Mouse (Mus musculus) hindbrain, embryonic 14.5 days (tissue): Measurements from ENCODE around the gene Chd8. TPM values are rescaled to one million over a fixed set of nuclear protein-coding genes. Genes with fewer than 3 reads are reported as not detected.

Experiments
- ATAC-seq: fragments of 200-750 bp; cut with Nextera tagmentation; 2 replicates; pipeline ENCODE4 v1.8.0; 2017; ENCODE audit warnings: moderate number of reproducible peaks, mild to moderate bottlenecking, moderate TSS enrichment, moderate library complexity; ENCODE audit not compliant: low FRiP score
- DNase-seq: peaks from one replicate; pipeline ENCODE4 v3.0.0-alpha.2; 2015; ENCODE audit warnings: low spot score
- H3K27ac ChIP-seq: fragments of 300-500 bp; sonication (generic); 2 replicates; pipeline ENCODE4 v1.5.1; 2014; ENCODE audit warnings: mild to moderate bottlenecking, moderate library complexity
- H3K27me3 ChIP-seq: fragments of 300-500 bp; sonication (generic); 2 replicates; pipeline ENCODE4 v1.6.1; 2014; ENCODE audit warnings: mild to moderate bottlenecking, low read length, mixed read lengths; ENCODE audit not compliant: control insufficient read depth, insufficient read depth
- H3K36me3 ChIP-seq: fragments of 300-500 bp; sonication (generic); replicated peaks from 2 replicates; pipeline ENCODE4 v1.6.1; 2014; ENCODE audit not compliant: control insufficient read depth, insufficient read depth
- H3K4me1 ChIP-seq: fragments of 300-500 bp; sonication (generic); replicated peaks from 2 replicates; pipeline ENCODE4 v1.6.1; 2014; ENCODE audit warnings: antibody characterized with exemption, low read length, mixed read lengths; ENCODE audit not compliant: control insufficient read depth, insufficient read depth
- H3K4me2 ChIP-seq: fragments of 300-500 bp; sonication (generic); replicated peaks from 2 replicates; pipeline ENCODE4 v1.6.1; 2014; ENCODE audit warnings: mild to moderate bottlenecking, moderate library complexity
- H3K4me3 ChIP-seq: fragments of 300-500 bp; sonication (generic); replicated peaks from 2 replicates; pipeline ENCODE4 v1.5.1; 2014; ENCODE audit warnings: mild to moderate bottlenecking, low read length
- H3K9ac ChIP-seq: fragments of 300-500 bp; sonication (generic); 2 replicates; pipeline ENCODE4 v1.6.1; 2014
- H3K9me3 ChIP-seq: fragments of 300-500 bp; sonication (generic); 2 replicates; pipeline ENCODE4 v1.6.1; 2016; ENCODE audit warnings: low read length; ENCODE audit not compliant: control insufficient read depth
- WGBS: fragments of 180-500 bp; shearing (Covaris S2); extraction: QIAGEN DNeasy Blood & Tissue Kit; methylation state at CpG from one replicate; pipeline ENCODE4 v1.1.7; 2014; 5-methylcytosine and 5-hydroxymethylcytosine counted together
- polyA plus RNA-seq: library from polyadenylated mRNA; unstranded; fragments of >200 nt; fragmentation: Nextera tagmentation; extraction: Ambion mirVana; gene quantifications from 2 replicates; pipeline ENCODE4 v1.2.1, GENCODE M21; 2014

Gene Chd8
- polyA plus RNA-seq, 1 experiment from 2014 or later, result 47.3 TPM

DNA sequence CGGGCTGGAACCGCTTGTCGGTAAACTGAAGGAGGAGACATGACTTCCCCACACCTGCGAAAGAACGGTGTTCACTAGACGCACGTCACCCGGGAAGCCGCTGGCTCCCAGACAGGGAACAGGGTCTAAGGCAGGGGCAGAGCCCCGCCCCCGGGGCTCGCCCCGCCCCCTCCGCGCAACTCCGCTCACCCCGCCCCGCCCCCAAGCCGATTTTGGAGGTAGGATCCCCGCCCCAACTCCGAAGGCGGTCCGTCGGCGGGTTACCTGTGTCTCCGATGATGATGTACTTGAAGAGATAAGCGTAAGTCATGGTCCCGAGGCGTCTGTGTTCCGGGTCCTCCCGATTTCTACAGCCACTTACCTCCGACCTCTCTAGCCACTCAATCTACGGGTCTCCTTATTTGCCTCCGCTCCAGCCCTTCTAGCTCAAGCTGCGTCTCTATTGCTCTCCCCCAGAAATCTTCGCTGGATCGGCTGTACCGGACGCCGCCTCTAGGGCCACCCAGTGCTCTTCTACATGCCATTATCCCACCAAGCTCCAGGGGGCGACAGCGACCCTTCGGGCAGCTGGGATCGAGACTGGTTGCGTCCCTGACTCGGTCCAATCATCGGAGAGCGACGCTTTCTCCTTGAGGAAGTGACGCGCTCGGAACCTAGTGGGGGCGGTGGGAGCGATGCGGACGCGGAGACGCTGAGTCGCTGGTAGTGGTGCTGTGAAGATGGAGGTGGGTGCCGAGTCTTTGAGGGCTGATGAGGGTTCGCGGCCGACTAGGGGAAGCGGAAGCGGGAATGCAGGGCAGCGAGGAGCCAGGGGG lies 21.6 kb upstream of the Chd8 start, which contains the start of the genes Tox4 and Rab2b:
Gene Tox4, plus strand, starts transcription at position 215 of the 815 bp plus-strand sequence.
Gene Rab2b, minus strand, starts transcription at position 614 of the 815 bp plus-strand sequence.
- peaks cover 22% of the 10 kb centered on the region for H3K36me3 ChIP-seq
- 2% methylated on average over 66 of the region's 66 CpGs for WGBS
- no peaks in the 10 kb centered on the region for H3K27me3 ChIP-seq
- peak within 1 kb of the TSS; percentile 85 for H3K27ac ChIP-seq
- H3K4me2 ChIP-seq, result peak within 1 kb of the TSS; percentile 64
- H3K9ac ChIP-seq, result peak within 1 kb of the TSS; percentile 75
- peak; percentile 98 for ATAC-seq
- H3K9me3 ChIP-seq, result no peaks in the 10 kb centered on the region
- peak; percentile 99 for DNase-seq
- H3K4me1 ChIP-seq, result peaks cover 8% of the 10 kb centered on the region
- H3K4me3 ChIP-seq, result peak within 1 kb of the TSS; percentile 64

DNA sequence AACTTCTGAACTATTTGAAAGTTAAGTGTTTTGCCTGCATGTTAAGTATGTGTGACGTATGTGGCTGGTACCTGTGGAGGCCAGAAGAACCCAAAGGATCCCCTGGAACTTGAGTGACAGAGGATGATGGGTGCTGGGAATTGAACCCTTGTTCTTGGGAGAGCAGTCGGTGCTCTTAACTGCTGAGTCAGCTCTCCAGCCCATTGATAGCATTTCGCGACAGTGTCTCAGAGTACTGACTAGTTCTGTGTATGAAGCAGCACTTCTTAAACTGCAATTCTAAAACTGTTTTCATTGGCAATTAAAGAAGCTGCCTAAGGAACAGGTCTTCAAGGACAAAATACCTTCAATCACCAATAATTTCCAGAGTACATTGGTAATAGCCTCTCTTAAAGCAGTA lies 19.6 kb upstream of the Chd8 start:
- Histone ChIP-seq H3K4me2 (no peak overlapping the region), H3K36me3 (peaks cover 41% of the 10 kb centered on the region), H3K4me1 (peaks cover 8% of the 10 kb centered on the region), H3K27me3 (no peaks in the 10 kb centered on the region), H3K4me3 (no peak overlapping the region), H3K9ac (no peak overlapping the region), H3K27ac (no peak overlapping the region), H3K9me3 (no peaks in the 10 kb centered on the region)
- no peak for DNase-seq
- ATAC-seq, result no peak
- WGBS, result 86% methylated on average over 4 of the region's 4 CpGs

GRCm38 (mm10) chr14:52272781-52273180 lies 15.2 kb upstream of the Chd8 start:
- no peaks in the 10 kb centered on the region for H3K4me1 ChIP-seq
- H3K4me2 ChIP-seq, result no peak overlapping the region
- H3K9ac ChIP-seq, result no peak overlapping the region
- H3K27ac ChIP-seq, result no peak overlapping the region
- ATAC-seq (no peak), DNase-seq (no peak)
- WGBS, result 64% methylated on average over 3 of the region's 3 CpGs
- H3K27me3 ChIP-seq, result no peaks in the 10 kb centered on the region
- no peak overlapping the region for H3K4me3 ChIP-seq
- H3K36me3 ChIP-seq, result peaks cover 68% of the 10 kb centered on the region
- H3K9me3 ChIP-seq, result no peaks in the 10 kb centered on the region

GRCm38 (mm10) chr14:52256311-52257175 lies 1.0 kb downstream of the Chd8 start:
- peak; percentile 36 for DNase-seq
- H3K27ac ChIP-seq, result peak overlapping the region; percentile 82

GRCm38 (mm10) chr14:52246129-52246528 lies 11.5 kb downstream of the Chd8 start:
- H3K27ac ChIP-seq, result no peak overlapping the region
- ATAC-seq (no peak), DNase-seq (no peak)
- H3K27me3 ChIP-seq, result no peaks in the 10 kb centered on the region
- 85% methylated on average over 4 of the region's 4 CpGs for WGBS
- no peak overlapping the region for H3K4me2 ChIP-seq
- peaks cover 14% of the 10 kb centered on the region for H3K4me1 ChIP-seq
- H3K9me3 ChIP-seq, result no peaks in the 10 kb centered on the region
- no peak overlapping the region for H3K4me3 ChIP-seq
- H3K36me3 ChIP-seq, result no peaks in the 10 kb centered on the region
- no peak overlapping the region for H3K9ac ChIP-seq

More at GRCm38 (mm10) chr14:52256311-52257175, 1.0 kb downstream of the Chd8 start:
- Histone ChIP-seq H3K9ac (peak overlapping the region; percentile 75), H3K36me3 (no peaks in the 10 kb centered on the region; the same call in 1 of the 2 replicates), H3K4me3 (peak overlapping the region; percentile 72), H3K4me2 (peak overlapping the region; percentile 84), H3K4me1 (peaks cover 17% of the 10 kb centered on the region), H3K9me3 (no peaks in the 10 kb centered on the region), H3K27me3 (no peaks in the 10 kb centered on the region)
- ATAC-seq, result no peak
- WGBS, result 10% methylated on average over 18 of the region's 18 CpGs

DNA sequence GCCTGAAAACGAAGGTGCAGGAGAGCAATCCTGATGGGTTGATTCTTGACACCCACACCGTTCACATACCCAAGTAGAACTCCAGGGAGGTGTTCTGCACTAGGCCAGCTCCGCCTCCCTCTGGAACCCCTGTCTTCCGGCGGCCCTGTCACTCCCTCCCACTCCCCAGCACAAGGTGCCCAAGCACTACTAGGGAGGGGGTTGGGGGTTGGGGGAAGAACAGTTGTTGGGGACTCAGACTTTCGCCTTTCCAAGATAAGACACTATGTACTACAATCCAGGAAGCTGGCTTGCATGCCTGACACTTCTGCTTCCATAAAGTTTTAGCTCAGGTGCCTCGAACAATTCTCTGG lies 12.9 kb downstream of the Chd8 start:
- WGBS, result 9% methylated on average over 7 of the region's 7 CpGs
- Histone ChIP-seq H3K4me1 (peaks cover 14% of the 10 kb centered on the region), H3K27me3 (no peaks in the 10 kb centered on the region), H3K9ac (peak overlapping the region; percentile 83), H3K4me3 (peak overlapping the region; percentile 73), H3K4me2 (peak overlapping the region; percentile 71), H3K27ac (peak overlapping the region; percentile 61), H3K36me3 (no peaks in the 10 kb centered on the region), H3K9me3 (no peaks in the 10 kb centered on the region)
- no peak for DNase-seq
- ATAC-seq, result peak; percentile 81

- peak overlapping the region; percentile 71 for H3K4me2 ChIP-seq
- no peaks in the 10 kb centered on the region for H3K27me3 ChIP-seq
- H3K27ac ChIP-seq, result peak overlapping the region; percentile 61
- H3K9me3 ChIP-seq, result no peaks in the 10 kb centered on the region
- peak overlapping the region; percentile 73 for H3K4me3 ChIP-seq
- H3K9ac ChIP-seq, result peak overlapping the region; percentile 83
- WGBS, result under 1% methylated on average over 32 of the region's 32 CpGs
- DNase-seq (peak; percentile 98), ATAC-seq (peak; percentile 100)
- peaks cover 14% of the 10 kb centered on the region for H3K4me1 ChIP-seq
- H3K36me3 ChIP-seq, result no peaks in the 10 kb centered on the region
These were observed 13.4 kb downstream of the Chd8 start for GRCm38 (mm10) chr14:52244041-52244689.

GRCm38 (mm10) chr14:52236216-52236615 lies 21.4 kb downstream of the Chd8 start:
- no peak for ATAC-seq
- WGBS, result 100% methylated on average over 1 of the region's 1 CpGs
- no peak overlapping the region for H3K27ac ChIP-seq
- H3K9ac ChIP-seq, result no peak overlapping the region
- H3K9me3 ChIP-seq, result no peaks in the 10 kb centered on the region
- H3K4me1 ChIP-seq, result no peaks in the 10 kb centered on the region
- H3K36me3 ChIP-seq, result peaks cover 62% of the 10 kb centered on the region
- H3K4me2 ChIP-seq, result no peak overlapping the region
- no peaks in the 10 kb centered on the region for H3K27me3 ChIP-seq
- DNase-seq, result no peak
- H3K4me3 ChIP-seq, result no peak overlapping the region

DNA sequence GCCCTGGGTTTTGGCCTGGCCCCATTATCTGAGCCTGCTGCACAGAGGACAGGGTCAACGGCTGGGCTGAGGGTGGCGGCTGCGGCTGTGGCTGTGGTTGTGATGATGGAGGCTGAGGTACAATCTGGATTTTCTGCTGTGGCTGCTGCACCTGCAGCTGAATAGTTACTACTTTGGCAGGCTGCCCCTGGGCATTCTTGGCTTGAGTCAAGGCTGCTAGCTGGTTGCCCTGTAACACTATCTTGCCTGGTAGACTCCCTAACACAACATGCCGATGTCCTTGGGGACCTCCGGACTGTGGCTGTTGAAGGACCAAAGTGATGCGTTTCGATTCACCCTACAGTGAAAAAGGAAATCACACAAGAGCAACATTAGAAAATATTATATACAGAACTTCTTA lies 22.4 kb downstream of the Chd8 start:
- 94% methylated on average over 7 of the region's 7 CpGs for WGBS
- peaks cover 73% of the 10 kb centered on the region for H3K36me3 ChIP-seq
- no peak overlapping the region for H3K9ac ChIP-seq
- H3K27me3 ChIP-seq, result no peaks in the 10 kb centered on the region
- no peak overlapping the region for H3K27ac ChIP-seq
- no peak overlapping the region for H3K4me3 ChIP-seq
- H3K4me1 ChIP-seq, result no peaks in the 10 kb centered on the region
- no peak overlapping the region for H3K4me2 ChIP-seq
- no peaks in the 10 kb centered on the region for H3K9me3 ChIP-seq
- no peak for ATAC-seq
- no peak for DNase-seq
